Mouse (Mus musculus): Measurements from ENCODE around the gene Ifna5.

- TF ChIP-seq CTCF (IDR thresholded peaks at IDR 0.05; ENCODE audit: control insufficient read depth, insufficient read depth, insufficient read length) (no peak), MYOG (IDR thresholded peaks at IDR 0.05; ENCODE audit: control insufficient read depth, extremely low read depth, insufficient read length) (no peak), USF1 (IDR thresholded peaks at IDR 0.05; ENCODE audit: low read depth) (no peak)
Measured at GRCm38 (mm10) chr4:88822995-88823394, 12.3 kb upstream of the Ifna5 start.
